Mouse (Mus musculus) limb, embryonic 14.5 days (tissue): ENCODE data around the gene Inhba. TPM values are rescaled to one million over a fixed set of nuclear protein-coding genes. Genes with fewer than 3 reads are reported as not detected.

Experiments used
- ATAC-seq: fragments of 200-750 bp; cut with Nextera tagmentation; 2 replicates; pipeline ENCODE4 v1.8.0; 2017; ENCODE audit warnings: low read depth, moderate number of reproducible peaks, moderate TSS enrichment; ENCODE audit not compliant: low FRiP score
- DNase-seq: peaks from one replicate; pipeline ENCODE4 v3.0.0-alpha.2; 2015; ENCODE audit warnings: low spot score
- H3K27ac ChIP-seq: fragments of 300-500 bp; sonication (generic); replicated peaks from 2 replicates; pipeline ENCODE4 v1.5.1; 2014; ENCODE audit warnings: low read depth, mild to moderate bottlenecking, low read length, moderate library complexity, mixed read lengths
- H3K27me3 ChIP-seq: fragments of 300-500 bp; sonication (generic); 2 replicates; pipeline ENCODE4 v1.6.1; 2014; ENCODE audit warnings: low read length, mixed read lengths; ENCODE audit not compliant: control insufficient read depth, insufficient read depth
- H3K36me3 ChIP-seq: fragments of 300-500 bp; sonication (generic); 2 replicates; pipeline ENCODE4 v1.6.1; 2014; ENCODE audit warnings: mild to moderate bottlenecking, low read length, moderate library complexity, mixed read lengths; ENCODE audit not compliant: control insufficient read depth, insufficient read depth
- H3K4me1 ChIP-seq: fragments of 300-500 bp; sonication (generic); 2 replicates; pipeline ENCODE4 v1.6.1; 2014; ENCODE audit warnings: antibody characterized with exemption, low read length, mixed read lengths; ENCODE audit not compliant: control insufficient read depth, insufficient read depth
- H3K4me2 ChIP-seq: fragments of 300-500 bp; sonication (generic); replicated peaks from 2 replicates; pipeline ENCODE4 v1.6.1; 2014; ENCODE audit warnings: low read depth, mild to moderate bottlenecking, low read length, moderate library complexity; ENCODE audit not compliant: severe bottlenecking
- H3K4me3 ChIP-seq: fragments of 300-500 bp; sonication (generic); replicated peaks from 2 replicates; pipeline ENCODE4 v1.5.1; 2014; ENCODE audit warnings: low read length
- H3K9ac ChIP-seq: fragments of 300-500 bp; sonication (generic); 2 replicates; pipeline ENCODE4 v1.6.1; 2014; ENCODE audit warnings: mild to moderate bottlenecking, low read depth, low read length, moderate library complexity; ENCODE audit not compliant: severe bottlenecking
- H3K9me3 ChIP-seq: fragments of 300-500 bp; sonication (generic); 2 replicates; pipeline ENCODE4 v1.6.1; 2016; ENCODE audit warnings: low read length; ENCODE audit not compliant: control insufficient read depth
- POLR2A ChIP-seq: fragments of 200-500 bp; IDR thresholded peaks from 2 replicates; pipeline ENCODE4 v1.8.0; 2012; ENCODE audit warnings: inconsistent platforms, mild to moderate bottlenecking, moderate library complexity, borderline replicate concordance; ENCODE audit not compliant: insufficient read depth, insufficient read length; ENCODE audit errors: extremely low read depth
- WGBS: fragments of 180-500 bp; shearing (Covaris S2); extraction: QIAGEN DNeasy Blood & Tissue Kit; methylation state at CpG from one replicate; pipeline ENCODE4 v1.1.7; 2014; 5-methylcytosine and 5-hydroxymethylcytosine counted together
- polyA plus RNA-seq, 2 experiments: library from polyadenylated mRNA; depleted of rRNA in 1 of 2; stranded (reverse) in 1 of 2; unstranded in 1 of 2; fragments of >200 nt; fragmentation: Nextera tagmentation in 1 of 2; extraction: Ambion mirVana in 1 of 2; gene quantifications; 2 replicates each; pipeline versions ENCODE4 v1.2.1 to v1.2.3; 2012 to 2014

Gene Inhba
- polyA plus RNA-seq, 2 experiments = 5.7 to 10.0 TPM

DNA sequence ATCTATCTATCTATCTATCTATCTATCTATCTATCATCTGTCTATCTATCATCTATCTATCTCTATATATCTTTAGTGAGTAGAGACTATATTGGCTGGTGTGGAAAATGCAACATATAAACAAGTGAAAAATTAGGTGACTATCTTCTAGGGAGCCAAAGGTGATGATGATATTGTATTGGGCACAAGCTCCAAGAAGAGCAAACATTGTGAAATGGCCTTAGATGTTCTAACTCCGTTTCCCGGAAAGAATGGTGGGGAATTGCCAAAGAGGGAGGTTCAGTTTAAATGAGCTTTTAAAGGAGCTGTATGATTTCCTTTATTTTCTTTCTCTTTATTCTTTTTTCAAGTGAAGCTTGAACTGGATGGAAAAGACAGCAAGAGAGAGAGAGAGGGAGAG lies 57.4 kb downstream of the Inhba start:
- Histone ChIP-seq H3K4me3 (no peak overlapping the region), H3K27me3 (no peaks in the 10 kb centered on the region), H3K4me1 (no peaks in the 10 kb centered on the region), H3K9ac (no peak overlapping the region), H3K27ac (no peak overlapping the region), H3K9me3 (no peaks in the 10 kb centered on the region), H3K36me3 (no peaks in the 10 kb centered on the region), H3K4me2 (no peak overlapping the region)
- TF ChIP-seq POLR2A = no peak
- DNase-seq (no peak), ATAC-seq (no peak)
- WGBS = 94% methylated on average over 2 of the region's 2 CpGs

GRCm38 (mm10) chr13:16077276-16077675 lies 65.6 kb downstream of the Inhba start:
- no peak overlapping the region for H3K9ac ChIP-seq
- no peaks in the 10 kb centered on the region for H3K27me3 ChIP-seq
- peak; percentile 20 for DNase-seq
- WGBS = 66% methylated on average over 5 of the region's 5 CpGs
- no peak overlapping the region for H3K27ac ChIP-seq
- no peak for ATAC-seq
- no peak overlapping the region for H3K4me3 ChIP-seq
- no peak for TF ChIP-seq POLR2A
- H3K4me1 ChIP-seq = no peaks in the 10 kb centered on the region
- H3K4me2 ChIP-seq = no peak overlapping the region
- H3K36me3 ChIP-seq = no peaks in the 10 kb centered on the region
- no peaks in the 10 kb centered on the region for H3K9me3 ChIP-seq

DNA sequence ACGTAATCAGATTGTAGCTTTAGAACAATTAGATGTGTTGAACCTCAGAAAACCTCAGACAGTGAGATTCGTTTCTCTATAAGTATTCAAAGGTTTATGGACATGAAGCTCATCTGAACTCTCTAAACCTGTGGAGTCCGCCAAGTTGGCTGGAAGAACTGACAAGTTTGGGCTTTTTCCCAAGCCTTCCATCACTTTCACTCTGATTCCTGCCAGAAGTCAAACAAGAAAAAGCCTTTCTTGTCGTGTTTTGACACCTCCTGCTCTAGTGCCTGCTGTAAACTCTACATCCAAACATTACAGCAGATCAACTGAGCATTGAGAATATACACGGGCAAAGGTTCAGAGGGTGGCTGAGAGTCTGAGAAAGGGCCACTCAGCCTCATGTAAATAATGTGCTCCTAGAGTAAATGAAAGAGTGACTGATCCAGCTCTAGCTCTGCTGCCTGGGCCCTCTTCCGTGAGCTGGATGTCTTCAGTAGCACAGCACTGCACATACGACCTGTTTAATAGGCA lies 66.6 kb downstream of the Inhba start:
- H3K4me3 ChIP-seq = no peak overlapping the region
- H3K4me2 ChIP-seq = no peak overlapping the region
- WGBS = 64% methylated on average over 7 of the region's 7 CpGs

DNA sequence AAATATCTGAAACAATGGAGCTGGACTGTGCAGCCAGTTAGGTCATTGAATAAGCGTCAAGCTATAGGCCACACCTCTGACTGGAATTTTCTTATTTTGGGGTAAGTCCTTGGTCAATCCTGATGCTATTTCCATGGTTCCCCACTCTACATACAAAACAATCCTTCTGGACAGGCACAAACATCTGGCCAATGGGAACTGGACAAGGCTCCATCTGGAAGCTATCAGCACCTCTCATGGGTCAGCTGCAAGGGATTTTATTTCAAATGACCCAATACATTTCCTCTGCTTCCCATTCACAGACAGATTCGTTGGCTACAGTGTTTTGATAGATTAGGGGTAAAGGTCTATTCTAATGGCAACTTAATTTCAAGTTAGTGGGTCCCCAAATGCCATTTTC lies 68.6 kb downstream of the Inhba start:
- DNase-seq (peak; percentile 33), ATAC-seq (peak; percentile 63)
- no peaks in the 10 kb centered on the region for H3K36me3 ChIP-seq
- no peak overlapping the region for H3K4me2 ChIP-seq
- H3K27me3 ChIP-seq = no peaks in the 10 kb centered on the region
- H3K4me3 ChIP-seq = no peak overlapping the region
- WGBS = 41% methylated on average over 2 of the region's 2 CpGs
- no peak overlapping the region for H3K9ac ChIP-seq
- no peak for TF ChIP-seq POLR2A
- H3K9me3 ChIP-seq = no peaks in the 10 kb centered on the region
- no peak overlapping the region for H3K27ac ChIP-seq
- no peaks in the 10 kb centered on the region for H3K4me1 ChIP-seq

More for the DNA sequence above, 66.6 kb downstream of the Inhba start:
- no peak for TF ChIP-seq POLR2A
- H3K27me3 ChIP-seq = no peaks in the 10 kb centered on the region
- no peaks in the 10 kb centered on the region for H3K9me3 ChIP-seq
- no peak overlapping the region for H3K27ac ChIP-seq
- DNase-seq = peak; percentile 49
- no peaks in the 10 kb centered on the region for H3K36me3 ChIP-seq
- no peaks in the 10 kb centered on the region for H3K4me1 ChIP-seq
- no peak for ATAC-seq
- H3K9ac ChIP-seq = no peak overlapping the region
